Mouse (Mus musculus) MEL (cell line): Measurements from ENCODE around the gene Sergef. TPM values are rescaled to one million over a fixed set of nuclear protein-coding genes. Genes with fewer than 3 reads are reported as not detected.

Experiments
- DNase-seq: peaks from one replicate; pipeline ENCODE4 v3.0.0; 2011; ENCODE audit warnings: low read depth, low spot score
- H3K27ac ChIP-seq: 2 replicates; pipeline ENCODE4 v1.5.1; 2012; ENCODE audit warnings: low read depth, mild to moderate bottlenecking, control low read depth, low read length, moderate library complexity; ENCODE audit not compliant: control insufficient read depth
- H3K27me3 ChIP-seq, 2 experiments: fragments of 150-350 bp in 1 of 2; sonication (generic) in 1 of 2; 2 replicates each; pipeline ENCODE4 v1.6.1; 2012; ENCODE audit warnings: low read length in 2 of 2, mild to moderate bottlenecking in 2 of 2, improper control_type of control experiment in 1 of 2, moderate library complexity in 1 of 2; ENCODE audit not compliant: insufficient read depth in 2 of 2, control insufficient read depth in 1 of 2
- H3K36me3 ChIP-seq, 2 experiments: 2 replicates each; pipeline ENCODE4 v1.6.1; 2012 to 2014; ENCODE audit warnings: low read length in 2 of 2, improper control_type of control experiment in 1 of 2, inconsistent platforms in 1 of 2, mild to moderate bottlenecking in 1 of 2; ENCODE audit not compliant: insufficient read depth in 2 of 2, control insufficient read depth in 1 of 2
- H3K4me1 ChIP-seq, 2 experiments: fragments of 150-350 bp in 1 of 2; sonication (generic) in 1 of 2; 2 replicates each; pipeline ENCODE4 v1.6.1; 2012; ENCODE audit warnings: low read length in 2 of 2, improper control_type of control experiment in 1 of 2, mild to moderate bottlenecking in 1 of 2; ENCODE audit not compliant: insufficient read depth in 2 of 2, control insufficient read depth in 1 of 2
- H3K4me3 ChIP-seq, 2 experiments: fragments of 150-350 bp in 1 of 2; sonication (generic) in 1 of 2; 2 replicates each; pipeline ENCODE4 v1.5.1; 2012; ENCODE audit warnings: low read depth in 2 of 2, low read length in 2 of 2, mild to moderate bottlenecking in 2 of 2, moderate library complexity in 2 of 2, control low read depth in 1 of 2, improper control_type of control experiment in 1 of 2; ENCODE audit not compliant: control insufficient read depth in 1 of 2, insufficient read depth in 1 of 2
- H3K79me2 ChIP-seq: 2 replicates; pipeline ENCODE4 v1.6.1; 2012; ENCODE audit warnings: mild to moderate bottlenecking, low read length, moderate library complexity; ENCODE audit not compliant: control insufficient read depth, poor library complexity, insufficient read depth
- H3K9ac ChIP-seq: 2 replicates; pipeline ENCODE4 v1.6.1; 2012; ENCODE audit warnings: low read depth, mild to moderate bottlenecking, control low read depth, low read length, moderate library complexity; ENCODE audit not compliant: control insufficient read depth, poor library complexity, severe bottlenecking
- H3K9me3 ChIP-seq: fragments of 150-350 bp; sonication (generic); replicated peaks from 2 replicates; pipeline ENCODE4 v1.6.1; 2012; ENCODE audit warnings: mild to moderate bottlenecking, low read length, improper control_type of control experiment, moderate library complexity; ENCODE audit not compliant: insufficient read depth
- BHLHE40 ChIP-seq: IDR thresholded peaks from 2 replicates; pipeline ENCODE4 v1.6.1; 2012; ENCODE audit warnings: low read depth, mild to moderate bottlenecking, inconsistent platforms, low read length, improper control_type of control experiment, borderline replicate concordance
- CHD2 ChIP-seq: IDR thresholded peaks from 2 replicates; pipeline ENCODE4 v1.6.1; 2011; ENCODE audit warnings: low read length, improper control_type of control experiment
- CTCF ChIP-seq, 3 experiments: IDR thresholded peaks in 2 of 3; conservative IDR thresholded peaks in 1 of 3; 2 replicates each; pipeline ENCODE4 v1.5.1; 2011 to 2012; ENCODE audit warnings: low read length in 3 of 3, low read depth in 2 of 3, mild to moderate bottlenecking in 2 of 3, improper control_type of control experiment in 1 of 3, inconsistent platforms in 1 of 3, mixed read lengths in 1 of 3, moderate library complexity in 1 of 3; ENCODE audit not compliant: control insufficient read depth in 1 of 3, insufficient read depth in 1 of 3, poor library complexity in 1 of 3, severe bottlenecking in 1 of 3
- E2F4 ChIP-seq: IDR thresholded peaks from 2 replicates; pipeline ENCODE4 v1.6.1; 2011; ENCODE audit warnings: low read depth, low read length, improper control_type of control experiment, borderline replicate concordance
- ELF1 ChIP-seq: IDR thresholded peaks from 2 replicates; pipeline ENCODE4 v1.6.1; 2014; ENCODE audit warnings: low read depth, mild to moderate bottlenecking, inconsistent platforms, low read length, improper control_type of control experiment, moderate library complexity
- EP300 ChIP-seq, 2 experiments: IDR thresholded peaks; 2 replicates each; pipeline ENCODE4 v1.6.1; 2011; ENCODE audit warnings: improper control_type of control experiment in 2 of 2, low read length in 2 of 2, low read depth in 1 of 2, mild to moderate bottlenecking in 1 of 2
- GABPA ChIP-seq: IDR thresholded peaks from 2 replicates; pipeline ENCODE4 v1.6.1; 2012; ENCODE audit warnings: low read depth, mild to moderate bottlenecking, inconsistent platforms, low read length, improper control_type of control experiment, moderate library complexity
- HCFC1 ChIP-seq: IDR thresholded peaks from 2 replicates; pipeline ENCODE4 v1.6.1; 2012; ENCODE audit warnings: low read depth, mild to moderate bottlenecking, inconsistent platforms, low read length, improper control_type of control experiment, moderate library complexity
- JUND ChIP-seq: IDR thresholded peaks from 2 replicates; pipeline ENCODE4 v1.6.1; 2011; ENCODE audit warnings: low read depth, mild to moderate bottlenecking, improper control_type of control experiment, low read length
- MAFK ChIP-seq: IDR thresholded peaks from 2 replicates; pipeline ENCODE4 v1.6.1; 2011; ENCODE audit warnings: low read depth, mild to moderate bottlenecking, low read length, improper control_type of control experiment, borderline replicate concordance
- MAX ChIP-seq: IDR thresholded peaks from 2 replicates; pipeline ENCODE4 v1.6.1; 2011; ENCODE audit warnings: low read length, improper control_type of control experiment
- MAZ ChIP-seq: IDR thresholded peaks from 2 replicates; pipeline ENCODE4 v1.6.1; 2012; ENCODE audit warnings: low read depth, mild to moderate bottlenecking, inconsistent platforms, low read length, improper control_type of control experiment
- MYB ChIP-seq: IDR thresholded peaks from 2 replicates; pipeline ENCODE4 v1.6.1; 2011; ENCODE audit warnings: mild to moderate bottlenecking, low read depth, low read length, improper control_type of control experiment
- MYC ChIP-seq: IDR thresholded peaks from 2 replicates; pipeline ENCODE4 v1.6.1; 2011; ENCODE audit warnings: low read depth, mild to moderate bottlenecking, low read length, improper control_type of control experiment, moderate library complexity
- POLR2AphosphoS2 ChIP-seq: IDR thresholded peaks from 2 replicates; pipeline ENCODE4 v1.6.1; 2011; ENCODE audit warnings: low read length, improper control_type of control experiment
- RAD21 ChIP-seq: IDR thresholded peaks from 2 replicates; pipeline ENCODE4 v1.6.1; 2011; ENCODE audit warnings: mild to moderate bottlenecking, low read depth, low read length, improper control_type of control experiment
- RCOR1 ChIP-seq: IDR thresholded peaks from 2 replicates; pipeline ENCODE4 v1.6.1; 2012; ENCODE audit warnings: low read depth, mild to moderate bottlenecking, inconsistent platforms, low read length, improper control_type of control experiment
- SMC3 ChIP-seq: IDR thresholded peaks from 2 replicates; pipeline ENCODE4 v1.6.1; 2011; ENCODE audit warnings: low read depth, low read length, improper control_type of control experiment
- TAL1 ChIP-seq: IDR thresholded peaks from 2 replicates; pipeline ENCODE4 v1.6.1; 2012; ENCODE audit warnings: mild to moderate bottlenecking, inconsistent platforms, low read length, moderate library complexity, mixed read lengths
- TBP ChIP-seq: IDR thresholded peaks from 2 replicates; pipeline ENCODE4 v1.8.0; 2011; ENCODE audit warnings: low read depth, low read length, improper control_type of control experiment
- UBTF ChIP-seq: IDR thresholded peaks from 2 replicates; pipeline ENCODE4 v1.6.1; 2012; ENCODE audit warnings: low read depth, mild to moderate bottlenecking, inconsistent platforms, low read length, improper control_type of control experiment, moderate library complexity, borderline replicate concordance; ENCODE audit not compliant: insufficient read depth
- USF1 ChIP-seq: IDR thresholded peaks from 2 replicates; pipeline ENCODE4 v1.6.1; 2014; ENCODE audit warnings: low read depth, mild to moderate bottlenecking, inconsistent platforms, low read length, improper control_type of control experiment, moderate library complexity
- ZKSCAN1 ChIP-seq: IDR thresholded peaks from 2 replicates; pipeline ENCODE4 v1.6.1; 2012; ENCODE audit warnings: low read depth, mild to moderate bottlenecking, inconsistent platforms, low read length, improper control_type of control experiment, moderate library complexity
- ZMIZ1 ChIP-seq: IDR thresholded peaks from 2 replicates; pipeline ENCODE4 v1.6.1; 2012; ENCODE audit warnings: low read depth, mild to moderate bottlenecking, inconsistent platforms, low read length, improper control_type of control experiment, moderate library complexity
- ZNF384 ChIP-seq: IDR thresholded peaks from 2 replicates; pipeline ENCODE4 v1.6.1; 2012; ENCODE audit warnings: low read depth, mild to moderate bottlenecking, inconsistent platforms, low read length, improper control_type of control experiment
- polyA plus RNA-seq, 2 experiments: library from polyadenylated mRNA; stranded (reverse) in 1 of 2; unstranded in 1 of 2; fragments of >175 nt in 1 of 2; fragments of >200 nt in 1 of 2; gene quantifications; 2 replicates each; pipeline versions ENCODE4 v1.2.1 to v1.2.4; 2012; ENCODE audit warnings: low replicate concordance in 2 of 2, low read depth in 1 of 2; ENCODE audit not compliant: insufficient read length in 2 of 2, insufficient read depth in 1 of 2, missing spikeins in 1 of 2
- total RNA-seq: library from RNA; depleted of rRNA; stranded (reverse); fragments of 300-350 nt; gene quantifications from 2 replicates; pipeline ENCODE4 v1.2.3, GENCODE M21; 2012

The Sergef gene
- total and polyA plus RNA-seq, 3 experiments, result 7.6 to 11.7 TPM; not detected in 1

DNA sequence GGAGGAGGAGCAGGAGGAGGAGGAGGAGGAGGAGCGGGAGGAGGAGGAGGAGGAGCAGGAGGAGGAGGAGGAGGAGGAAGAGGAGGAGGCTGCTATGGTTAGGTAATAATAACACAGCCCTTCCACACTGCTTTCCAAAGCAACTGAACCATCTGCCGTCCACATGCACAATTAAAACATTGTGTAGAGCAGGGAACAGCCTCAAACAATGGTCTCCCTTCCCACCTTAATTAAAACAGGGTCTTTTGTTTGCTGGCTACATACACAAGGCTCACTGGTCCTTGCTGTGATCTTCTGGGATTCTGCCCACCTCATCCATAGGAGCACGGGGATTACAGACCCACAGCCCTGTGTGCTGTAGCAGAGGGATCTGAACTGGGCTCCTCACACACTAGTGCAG lies 15.6 kb downstream of the Sergef start:
- no peaks in the 10 kb centered on the region for H3K9me3 ChIP-seq
- H3K36me3 ChIP-seq, result no peaks in the 10 kb centered on the region
- no peaks in the 10 kb centered on the region for H3K79me2 ChIP-seq
- no peak overlapping the region for H3K4me3 ChIP-seq
- H3K4me1 ChIP-seq, result no peaks in the 10 kb centered on the region
- H3K27me3 ChIP-seq, result no peaks in the 10 kb centered on the region
- no peak overlapping the region for H3K27ac ChIP-seq
- no peak overlapping the region for H3K9ac ChIP-seq
- no peak for TF ChIP-seq RAD21
- no peak for TF ChIP-seq USF1
- TF ChIP-seq GABPA, result no peak
- no peak for TF ChIP-seq ZKSCAN1
- TF ChIP-seq POLR2AphosphoS2, result no peak
- no peak for TF ChIP-seq HCFC1
- no peak for TF ChIP-seq MAX
- no peak for TF ChIP-seq E2F4
- no peak for TF ChIP-seq MAFK
- no peak for DNase-seq

DNA sequence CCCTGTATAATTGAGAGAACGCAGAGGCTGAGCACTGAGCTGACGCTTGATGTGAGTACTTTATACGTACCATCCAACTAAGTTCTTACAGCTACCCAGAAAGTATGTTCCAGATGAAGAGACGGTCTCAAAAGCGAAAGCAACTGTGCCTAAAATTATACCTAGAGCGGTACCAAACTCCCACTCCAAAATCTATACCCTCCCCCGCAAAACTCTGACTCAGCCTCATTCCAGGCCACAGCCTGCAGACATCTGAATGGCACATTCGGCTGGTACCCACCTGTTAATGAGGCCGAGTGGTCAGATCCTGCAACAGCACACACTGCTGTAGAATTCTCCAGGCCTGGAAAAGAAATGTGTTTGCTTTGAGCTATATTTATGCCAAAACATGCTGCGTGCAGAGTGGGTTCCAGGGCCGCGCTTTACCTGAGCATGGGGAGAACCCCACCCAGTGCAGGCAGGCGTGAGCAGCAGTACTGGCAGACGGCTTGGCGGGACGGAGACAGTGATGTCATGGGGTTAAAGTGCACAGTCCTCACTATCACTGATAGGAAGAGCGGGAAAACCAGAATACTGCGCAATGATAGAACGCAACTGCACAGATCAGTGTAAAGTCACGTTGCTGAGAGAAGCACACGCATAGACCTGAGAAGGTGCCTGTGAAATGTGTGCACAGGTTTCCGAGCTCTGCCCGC lies 21.0 kb downstream of the Sergef start:
- Histone ChIP-seq H3K36me3 (no peaks in the 10 kb centered on the region), H3K27ac (no peak overlapping the region), H3K79me2 (no peaks in the 10 kb centered on the region), H3K9me3 (no peaks in the 10 kb centered on the region), H3K9ac (no peak overlapping the region), H3K4me1 (no peaks in the 10 kb centered on the region), H3K27me3 (no peaks in the 10 kb centered on the region), H3K4me3 (no peak overlapping the region)
- no peak for DNase-seq
- TF ChIP-seq EP300 (IDR thresholded peaks at IDR 0.05; ENCODE audit: low read depth in 1 of 2, low read length in 2 of 2) (no peak), TAL1 (no peak), SMC3 (no peak), JUND (no peak), MAX (no peak), USF1 (no peak), MYB (no peak), UBTF (no peak), TBP (no peak), RCOR1 (no peak), CHD2 (no peak), MAZ (no peak), GABPA (no peak), MYC (no peak), ZNF384 (no peak), POLR2AphosphoS2 (no peak), ZMIZ1 (no peak), CTCF (IDR thresholded peaks at IDR 0.05 in 2 of 3, conservative IDR thresholded peaks at IDR 0.05 in 1 of 3; ENCODE audit: control insufficient read depth in 1 of 3, insufficient read depth in 1 of 3, low read depth in 2 of 3, low read length in 3 of 3, poor library complexity in 1 of 3, severe bottlenecking in 1 of 3) (no peak), BHLHE40 (no peak), ELF1 (no peak)
